Mouse (Mus musculus) embryonic facial prominence, embryonic 14.5 days (tissue): ENCODE measurements around the gene Tmem251. TPM values are rescaled to one million over a fixed set of nuclear protein-coding genes. Genes with fewer than 3 reads are reported as not detected.

ENCODE experiments used
- ATAC-seq: fragments of 200-750 bp; cut with Nextera tagmentation; 2 replicates; pipeline ENCODE4 v1.8.0; 2017; ENCODE audit warnings: low read depth, moderate number of reproducible peaks, moderate TSS enrichment
- DNase-seq: peaks from one replicate; pipeline ENCODE4 v3.0.0-alpha.2; 2015; ENCODE audit warnings: low spot score
- H3K27ac ChIP-seq: fragments of 300-500 bp; sonication (generic); replicated peaks from 2 replicates; pipeline ENCODE4 v1.5.1; 2014; ENCODE audit warnings: low read depth, mild to moderate bottlenecking, low read length, moderate library complexity
- H3K27me3 ChIP-seq: fragments of 300-500 bp; sonication (generic); replicated peaks from 2 replicates; pipeline ENCODE4 v1.6.1; 2014; ENCODE audit warnings: low read length; ENCODE audit not compliant: control insufficient read depth, insufficient read depth
- H3K36me3 ChIP-seq: fragments of 300-500 bp; sonication (generic); 2 replicates; pipeline ENCODE4 v1.6.1; 2014; ENCODE audit warnings: low read length, mixed read lengths; ENCODE audit not compliant: control insufficient read depth, insufficient read depth
- H3K4me1 ChIP-seq: fragments of 300-500 bp; sonication (generic); 2 replicates; pipeline ENCODE4 v1.6.1; 2014; ENCODE audit warnings: antibody characterized with exemption, low read length; ENCODE audit not compliant: control insufficient read depth, insufficient read depth
- H3K4me2 ChIP-seq: fragments of 300-500 bp; sonication (generic); 2 replicates; pipeline ENCODE4 v1.6.1; 2014; ENCODE audit warnings: low read depth, mild to moderate bottlenecking, low read length, moderate library complexity, mixed read lengths
- H3K4me3 ChIP-seq: fragments of 300-500 bp; sonication (generic); 2 replicates; pipeline ENCODE4 v1.5.1; 2014; ENCODE audit warnings: low read depth, mild to moderate bottlenecking, low read length
- H3K9ac ChIP-seq: fragments of 300-500 bp; sonication (generic); 2 replicates; pipeline ENCODE4 v1.6.1; 2014; ENCODE audit warnings: low read depth, mild to moderate bottlenecking, low read length, moderate library complexity, mixed read lengths
- H3K9me3 ChIP-seq: fragments of 300-500 bp; sonication (generic); 2 replicates; pipeline ENCODE4 v1.6.1; 2016; ENCODE audit warnings: low read length; ENCODE audit not compliant: control insufficient read depth
- WGBS: fragments of 180-500 bp; shearing (Covaris S2); extraction: QIAGEN DNeasy Blood & Tissue Kit; methylation state at CpG from one replicate; pipeline ENCODE4 v1.1.7; 2014; 5-methylcytosine and 5-hydroxymethylcytosine counted together
- polyA plus RNA-seq: library from polyadenylated mRNA; unstranded; fragments of >200 nt; fragmentation: Nextera tagmentation; extraction: Ambion mirVana; gene quantifications from 2 replicates; pipeline ENCODE4 v1.2.1, GENCODE M21; 2014

The Tmem251 gene
- polyA plus RNA-seq, 1 experiment from 2014 or later: 9.8 TPM

DNA sequence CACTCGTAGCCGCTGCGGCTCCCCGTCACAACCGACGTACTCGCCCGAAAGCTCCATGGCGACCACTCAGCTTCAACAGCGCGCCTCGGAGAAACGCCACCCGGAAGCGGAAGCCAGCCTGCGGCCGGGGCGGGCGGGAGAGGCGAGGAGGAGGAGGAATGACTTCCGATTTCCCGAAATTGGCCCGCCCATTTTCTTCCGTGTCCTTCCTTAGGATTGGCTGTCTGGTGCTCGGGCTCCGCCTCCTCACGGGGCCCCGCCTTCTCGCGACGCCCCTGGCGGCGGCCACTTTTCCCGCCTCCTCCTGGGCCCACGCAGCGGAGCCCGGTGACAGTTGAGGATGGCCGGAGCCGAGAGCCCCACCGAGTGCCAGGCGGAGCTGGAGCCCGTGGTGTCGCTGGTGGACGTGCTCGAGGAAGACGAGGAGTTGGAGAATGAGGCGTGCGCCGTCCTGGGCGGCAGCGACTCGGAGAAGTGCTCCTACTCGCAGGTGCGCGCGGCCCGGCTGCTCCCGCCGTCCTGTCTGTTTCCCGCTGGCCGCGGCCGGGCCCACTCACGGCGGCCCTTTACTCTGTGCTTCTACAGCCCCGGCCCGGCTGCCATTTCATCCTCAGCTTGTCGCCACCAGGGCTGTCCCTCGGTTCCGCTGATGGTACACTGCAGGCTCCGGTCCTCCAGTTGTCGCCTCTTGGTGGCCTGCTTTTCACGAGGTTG is 14.3 kb downstream of the Tmem251 start, which contains the start of the genes Gm28051, Gon7 and Ubr7:
TSS of gene Gm28051 (minus strand) at position 77 of the 714 bp plus-strand sequence.
TSS of gene Gon7 (minus strand) at position 115 of the 714 bp plus-strand sequence.
TSS of gene Ubr7 (plus strand) at position 279 of the 714 bp plus-strand sequence.
- Histone ChIP-seq H3K27me3 (no peaks in the 10 kb centered on the region), H3K4me2 (peak within 1 kb of the TSS; percentile 92), H3K4me1 (peaks cover 13% of the 10 kb centered on the region), H3K4me3 (peak within 1 kb of the TSS; percentile 64), H3K9ac (peak within 1 kb of the TSS; percentile 77), H3K36me3 (peaks cover 16% of the 10 kb centered on the region), H3K27ac (peak within 1 kb of the TSS; percentile 81), H3K9me3 (no peaks in the 10 kb centered on the region)
- WGBS: under 1% methylated on average over 37 of the region's 73 CpGs
- peak; percentile 99 for DNase-seq
- ATAC-seq: peak; percentile 97

DNA sequence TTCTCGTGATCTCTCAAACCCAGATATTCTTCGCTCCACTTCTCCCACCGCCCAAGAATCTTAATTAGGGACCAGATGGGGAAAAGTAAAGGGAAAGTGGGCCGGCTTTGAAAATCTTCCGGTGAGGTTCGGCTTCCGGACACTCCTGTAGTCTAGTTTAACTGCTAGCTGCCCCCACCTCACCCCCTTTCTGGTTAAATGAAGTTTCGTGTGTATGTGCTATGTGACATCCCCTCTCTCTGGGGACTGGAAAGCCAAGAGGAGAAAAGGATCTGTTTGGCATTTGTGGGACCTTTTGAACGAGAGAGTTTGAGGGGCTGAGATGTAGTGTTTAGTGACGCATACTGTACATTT is 14.8 kb downstream of the Tmem251 start, which contains the start of gene Gm20604:
TSS of gene Gm20604 (minus strand) at position 270 of the 354 bp plus-strand sequence.
- no peaks in the 10 kb centered on the region for H3K27me3 ChIP-seq
- peak within 1 kb of the TSS; percentile 64 for H3K4me3 ChIP-seq

DNA sequence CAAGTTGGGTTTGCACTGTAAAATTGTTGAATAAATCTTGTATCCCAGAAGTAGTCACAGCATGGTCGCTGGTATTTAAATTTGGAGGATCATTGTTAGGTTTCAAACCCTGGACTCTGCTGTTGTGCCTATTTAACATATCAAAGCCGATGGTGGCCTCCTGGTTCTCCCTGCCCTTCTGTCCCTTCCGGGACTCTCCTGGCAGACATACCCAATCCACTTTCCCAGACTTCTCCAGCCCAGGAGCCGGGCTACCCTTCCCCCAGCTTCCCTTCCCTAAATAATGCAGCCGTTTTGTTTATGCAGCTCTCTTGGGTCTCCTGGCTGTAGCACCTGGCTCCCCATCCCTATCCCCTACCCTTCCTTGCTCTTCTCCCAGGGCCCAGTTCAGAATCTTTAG is 15.4 kb downstream of the Tmem251 start:
- Histone ChIP-seq H3K27me3 (no peaks in the 10 kb centered on the region), H3K4me2 (peak overlapping the region; percentile 92), H3K4me1 (peaks cover 13% of the 10 kb centered on the region), H3K4me3 (peak overlapping the region; percentile 64), H3K36me3 (peaks cover 14% of the 10 kb centered on the region), H3K27ac (0 out of 2 replicates have a peak overlapping the region, but pooled peaks have one; percentile 15), H3K9ac (peak overlapping the region; percentile 77), H3K9me3 (no peaks in the 10 kb centered on the region)
- whole genome bisulfite sequencing: 3% methylated on average over 5 of the region's 5 CpGs
- ATAC-seq: no peak
- no peak for DNase-seq

More for the DNA sequence above, 14.8 kb downstream of the Tmem251 start, which contains the start of gene Gm20604:
- no peak for ATAC-seq
- H3K4me2 ChIP-seq: peak within 1 kb of the TSS; percentile 92
- peak within 1 kb of the TSS; percentile 77 for H3K9ac ChIP-seq
- H3K36me3 ChIP-seq: peaks cover 14% of the 10 kb centered on the region
- no peaks in the 10 kb centered on the region for H3K9me3 ChIP-seq
- H3K4me1 ChIP-seq: peaks cover 13% of the 10 kb centered on the region
- peak within 1 kb of the TSS; percentile 81 for H3K27ac ChIP-seq
- DNase-seq: no peak
- under 1% methylated on average over 10 of the region's 10 CpGs for WGBS

DNA sequence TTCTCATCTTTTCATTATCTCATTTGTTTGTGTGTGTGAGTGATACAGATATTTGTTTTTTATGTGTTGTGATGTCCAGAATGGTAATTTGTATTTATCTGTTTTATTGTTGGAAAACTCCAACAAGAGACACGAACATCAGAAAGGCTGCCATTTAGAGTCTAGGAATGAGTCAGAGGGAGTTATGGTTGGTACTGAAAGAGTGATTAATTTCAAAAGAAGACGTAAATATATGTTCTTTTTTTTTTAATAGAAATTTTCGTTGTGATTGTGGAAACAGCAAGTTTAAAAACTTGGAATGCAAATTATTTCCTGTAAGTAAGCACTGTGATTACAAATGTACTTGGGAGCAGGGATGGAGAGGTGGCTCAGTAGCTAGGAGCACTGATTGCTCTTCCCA is 18.1 kb downstream of the Tmem251 start:
- H3K27me3 ChIP-seq: no peaks in the 10 kb centered on the region
- no peak overlapping the region for H3K27ac ChIP-seq
- WGBS: 85% methylated on average over 3 of the region's 3 CpGs
- H3K9me3 ChIP-seq: no peaks in the 10 kb centered on the region
- H3K4me2 ChIP-seq: no peak overlapping the region
- H3K36me3 ChIP-seq: peaks cover 31% of the 10 kb centered on the region
- H3K4me3 ChIP-seq: no peak overlapping the region
- H3K9ac ChIP-seq: no peak overlapping the region
- DNase-seq (no peak), ATAC-seq (no peak)
- H3K4me1 ChIP-seq: peaks cover 10% of the 10 kb centered on the region

DNA sequence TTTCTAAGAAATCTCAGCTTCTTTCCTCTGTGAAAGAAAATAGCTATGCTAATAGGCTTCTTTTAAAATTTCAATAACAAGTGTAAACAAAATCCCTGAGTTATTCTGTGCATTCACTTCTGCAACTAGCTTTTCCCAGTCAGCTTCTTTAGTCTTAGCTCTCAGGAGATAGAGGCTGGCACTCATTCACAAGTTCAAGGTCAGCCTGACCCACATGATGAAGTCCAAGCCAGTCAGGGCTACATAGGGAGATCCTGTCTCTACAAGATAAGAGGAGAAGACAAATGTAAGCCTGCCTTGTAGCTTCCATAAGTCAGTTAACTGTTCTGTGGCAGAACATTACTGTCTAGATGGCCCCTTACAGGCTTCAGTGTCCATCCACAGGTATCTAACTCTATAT is 20.1 kb downstream of the Tmem251 start:
- DNase-seq (no peak), ATAC-seq (no peak)
- peaks cover 48% of the 10 kb centered on the region for H3K36me3 ChIP-seq
- no peaks in the 10 kb centered on the region for H3K27me3 ChIP-seq
- no peak overlapping the region for H3K9ac ChIP-seq
- no peak overlapping the region for H3K4me3 ChIP-seq
- no peak overlapping the region for H3K4me2 ChIP-seq
- H3K4me1 ChIP-seq: peaks cover 6% of the 10 kb centered on the region
- no peaks in the 10 kb centered on the region for H3K9me3 ChIP-seq
- no peak overlapping the region for H3K27ac ChIP-seq

DNA sequence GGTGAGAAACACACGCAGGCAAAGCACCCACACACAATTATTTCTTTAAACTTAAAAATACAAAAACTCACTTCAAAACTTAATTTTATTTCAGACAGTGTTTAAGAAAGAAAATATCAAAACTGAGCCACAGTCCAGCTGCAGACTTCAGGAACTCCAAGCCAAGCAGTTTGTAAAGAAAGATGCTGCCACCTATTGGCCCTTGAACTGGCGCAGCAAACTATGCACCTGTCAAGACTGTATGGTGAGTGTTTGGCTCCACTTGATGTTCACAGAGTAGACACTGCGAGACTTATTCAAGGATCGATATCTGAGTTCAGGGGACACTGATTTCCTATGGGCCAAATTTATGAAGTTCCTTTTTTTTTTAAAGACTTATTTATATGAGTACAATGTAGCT is 25.4 kb downstream of the Tmem251 start:
- H3K27ac ChIP-seq: no peak overlapping the region
- H3K4me1 ChIP-seq: no peaks in the 10 kb centered on the region
- no peaks in the 10 kb centered on the region for H3K9me3 ChIP-seq
- 91% methylated on average over 4 of the region's 4 CpGs for WGBS
- DNase-seq: no peak
- no peak overlapping the region for H3K4me3 ChIP-seq
- H3K36me3 ChIP-seq: peaks cover 87% of the 10 kb centered on the region
- H3K27me3 ChIP-seq: no peaks in the 10 kb centered on the region
- no peak for ATAC-seq
- H3K9ac ChIP-seq: no peak overlapping the region
- H3K4me2 ChIP-seq: no peak overlapping the region

DNA sequence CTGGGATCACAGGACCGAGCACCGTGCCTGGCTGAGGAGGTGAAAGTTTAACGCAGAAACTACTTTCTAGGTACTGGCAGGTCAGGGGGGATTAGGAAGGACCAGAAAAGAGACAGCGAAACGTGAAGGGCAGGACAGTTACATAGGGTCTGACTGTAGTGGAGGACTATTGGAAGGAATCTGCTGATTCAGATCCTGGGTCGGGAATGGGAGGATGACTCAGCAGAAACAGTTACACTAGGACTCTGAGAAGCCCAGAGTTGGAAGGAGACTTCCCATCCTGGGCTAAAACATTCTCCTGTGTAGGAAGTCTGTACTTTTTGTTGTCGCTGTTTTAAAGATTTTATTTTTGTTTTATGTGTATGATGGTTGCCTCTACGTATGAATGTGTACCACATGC is 28.0 kb downstream of the Tmem251 start:
- H3K9me3 ChIP-seq: no peaks in the 10 kb centered on the region
- 97% methylated on average over 8 of the region's 8 CpGs for WGBS
- H3K4me1 ChIP-seq: no peaks in the 10 kb centered on the region
- no peak overlapping the region for H3K27ac ChIP-seq
- H3K4me3 ChIP-seq: no peak overlapping the region
- no peaks in the 10 kb centered on the region for H3K27me3 ChIP-seq
- peaks cover 86% of the 10 kb centered on the region for H3K36me3 ChIP-seq
- ATAC-seq (no peak), DNase-seq (no peak)
- no peak overlapping the region for H3K4me2 ChIP-seq
- H3K9ac ChIP-seq: no peak overlapping the region

DNA sequence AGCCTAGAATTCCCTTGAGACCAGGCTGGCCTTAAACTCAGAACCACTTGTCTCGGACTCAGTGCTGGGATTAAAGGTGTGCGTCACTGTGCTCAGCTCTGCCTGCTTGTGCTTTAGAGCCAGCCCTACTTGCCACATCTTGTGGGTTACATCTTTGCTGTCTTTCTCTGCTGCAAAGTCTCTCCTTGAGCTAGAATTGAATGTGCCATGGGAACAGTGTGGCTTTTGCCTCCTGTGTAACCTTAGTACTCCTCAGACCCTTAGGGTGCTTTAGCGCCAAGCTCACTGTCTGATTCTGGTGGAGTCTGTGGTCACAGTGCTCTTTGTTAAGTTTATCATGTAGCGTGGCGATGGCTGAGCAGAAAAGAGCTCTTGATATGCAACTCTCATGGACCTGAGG is 29.1 kb downstream of the Tmem251 start:
- Histone ChIP-seq H3K4me1 (no peaks in the 10 kb centered on the region), H3K4me2 (no peak overlapping the region), H3K27me3 (no peaks in the 10 kb centered on the region), H3K9me3 (no peaks in the 10 kb centered on the region), H3K27ac (no peak overlapping the region), H3K4me3 (no peak overlapping the region), H3K36me3 (peaks cover 86% of the 10 kb centered on the region), H3K9ac (no peak overlapping the region)
- WGBS: 96% methylated on average over 5 of the region's 5 CpGs
- ATAC-seq (no peak), DNase-seq (no peak)

DNA sequence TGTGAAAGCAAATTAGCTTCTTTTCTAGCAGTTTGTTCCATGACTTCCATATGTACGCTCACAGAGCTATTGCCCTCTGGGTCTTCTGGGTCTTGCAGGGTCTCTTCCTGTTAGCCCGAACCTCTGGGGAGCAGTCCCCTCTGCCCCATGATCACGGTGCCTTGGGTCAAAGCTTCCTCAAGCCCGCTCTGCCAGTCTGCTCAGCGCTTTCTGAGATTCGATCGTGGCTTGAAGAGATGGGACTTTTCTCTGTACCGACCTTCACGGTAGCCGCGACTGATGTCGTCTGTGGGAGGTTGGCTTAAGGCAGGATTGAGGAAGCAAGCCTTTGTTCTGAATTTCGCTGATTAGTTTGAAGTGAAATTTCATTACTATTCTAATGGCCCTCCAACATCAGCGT is 32.5 kb downstream of the Tmem251 start:
- Histone ChIP-seq H3K27ac (no peak overlapping the region), H3K27me3 (no peaks in the 10 kb centered on the region), H3K36me3 (peaks cover 59% of the 10 kb centered on the region), H3K4me1 (no peaks in the 10 kb centered on the region), H3K9me3 (no peaks in the 10 kb centered on the region), H3K4me3 (no peak overlapping the region), H3K4me2 (no peak overlapping the region), H3K9ac (no peak overlapping the region)
- no peak for ATAC-seq
- WGBS: 87% methylated on average over 14 of the region's 14 CpGs
- no peak for DNase-seq
